Mouse (Mus musculus): ENCODE measurements around the gene Syt12. TPM values are rescaled to one million over a fixed set of nuclear protein-coding genes. Genes with fewer than 3 reads are reported as not detected.

Gene Syt12
- total and polyA plus RNA-seq, 2 experiments from 2014 or later = 7.0 to 12.2 TPM

- Histone ChIP-seq H3K9ac (replicated peaks; ENCODE audit: low read length, poor library complexity, severe bottlenecking) (no peak overlapping the region), H3K4me1 (ENCODE audit: insufficient read depth, low read length) (no peaks in the 10 kb centered on the region), H3K27ac (ENCODE audit: low read depth, low read length) (no peak overlapping the region), H3K36me3 (ENCODE audit: insufficient read depth, low read length) (no peaks in the 10 kb centered on the region), H3K4me3 (ENCODE audit: low read depth, low read length) (no peak overlapping the region), H3K9me3 (ENCODE audit: low read length) (no peaks in the 10 kb centered on the region), H3K4me2 (ENCODE audit: low read depth, low read length, poor library complexity, severe bottlenecking) (no peak overlapping the region), H3K27me3 (ENCODE audit: insufficient read depth, low read length) (no peaks in the 10 kb centered on the region)
- ATAC-seq (ENCODE audit: low FRiP score) (no peak), DNase-seq (ENCODE audit: low spot score) (no peak)
- WGBS = 91% methylated on average over 4 of the region's 4 CpGs
- no peak for TF ChIP-seq CTCF (IDR thresholded peaks at IDR 0.05)
Measured at GRCm38 (mm10) chr19:4430091-4430620, 47.1 kb downstream of the Syt12 start.

- ATAC-seq (ENCODE audit: low FRiP score) (no peak), DNase-seq (ENCODE audit: low spot score) (no peak)
- Histone ChIP-seq H3K9me3 (ENCODE audit: low read length) (no peaks in the 10 kb centered on the region), H3K9ac (replicated peaks; ENCODE audit: low read length, poor library complexity, severe bottlenecking) (no peak overlapping the region), H3K27me3 (ENCODE audit: insufficient read depth, low read length) (no peaks in the 10 kb centered on the region), H3K4me1 (ENCODE audit: insufficient read depth, low read length) (no peaks in the 10 kb centered on the region), H3K4me3 (ENCODE audit: low read depth, low read length) (no peak overlapping the region), H3K36me3 (ENCODE audit: insufficient read depth, low read length) (no peaks in the 10 kb centered on the region), H3K4me2 (ENCODE audit: low read depth, low read length, poor library complexity, severe bottlenecking) (no peak overlapping the region), H3K27ac (ENCODE audit: low read depth, low read length) (no peak overlapping the region)
- peak; percentile 46 for TF ChIP-seq CTCF (IDR thresholded peaks at IDR 0.05)
- WGBS = 75% methylated on average over 19 of the region's 19 CpGs
Measured at GRCm38 (mm10) chr19:4425610-4426366, 51.5 kb downstream of the Syt12 start.

GRCm38 (mm10) chr19:4423021-4423420 lies 54.2 kb downstream of the Syt12 start:
- Histone ChIP-seq H3K4me2 (ENCODE audit: low read depth, low read length, poor library complexity, severe bottlenecking) (no peak overlapping the region), H3K9ac (replicated peaks; ENCODE audit: low read length, poor library complexity, severe bottlenecking) (no peak overlapping the region), H3K4me3 (ENCODE audit: low read depth, low read length) (no peak overlapping the region), H3K36me3 (ENCODE audit: insufficient read depth, low read length) (no peaks in the 10 kb centered on the region), H3K4me1 (ENCODE audit: insufficient read depth, low read length) (no peaks in the 10 kb centered on the region), H3K27ac (ENCODE audit: low read depth, low read length) (no peak overlapping the region), H3K9me3 (ENCODE audit: low read length) (no peaks in the 10 kb centered on the region), H3K27me3 (ENCODE audit: insufficient read depth, low read length) (no peaks in the 10 kb centered on the region)
- DNase-seq (ENCODE audit: low spot score) = no peak
- ATAC-seq (ENCODE audit: low FRiP score) = no peak
- TF ChIP-seq CTCF (IDR thresholded peaks at IDR 0.05) = no peak
- WGBS = 70% methylated on average over 3 of the region's 3 CpGs

DNA sequence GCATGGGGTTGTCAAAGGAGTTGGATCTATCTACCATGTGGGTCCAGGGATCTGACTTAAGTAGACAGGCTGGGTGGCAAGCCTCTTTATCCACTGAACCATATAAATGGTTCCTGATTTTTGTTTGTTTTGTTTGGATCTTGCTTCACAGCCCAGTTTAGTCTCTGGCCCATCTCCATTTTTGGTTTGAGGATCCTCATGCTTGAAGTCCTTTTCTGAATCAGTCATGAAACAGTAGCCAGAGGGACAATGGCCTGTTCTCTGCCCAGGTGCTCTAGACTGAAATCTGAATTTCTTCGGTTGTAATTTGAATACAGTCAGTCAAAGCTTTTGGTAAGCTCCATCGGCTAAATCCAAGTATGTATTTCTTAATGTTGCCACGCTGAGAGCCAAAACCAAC lies 54.7 kb downstream of the Syt12 start:
- no peak overlapping the region for H3K9ac ChIP-seq (replicated peaks; ENCODE audit: low read length, poor library complexity, severe bottlenecking)
- ATAC-seq (ENCODE audit: low FRiP score) = no peak
- no peak overlapping the region for H3K27ac ChIP-seq (ENCODE audit: low read depth, low read length)

DNA sequence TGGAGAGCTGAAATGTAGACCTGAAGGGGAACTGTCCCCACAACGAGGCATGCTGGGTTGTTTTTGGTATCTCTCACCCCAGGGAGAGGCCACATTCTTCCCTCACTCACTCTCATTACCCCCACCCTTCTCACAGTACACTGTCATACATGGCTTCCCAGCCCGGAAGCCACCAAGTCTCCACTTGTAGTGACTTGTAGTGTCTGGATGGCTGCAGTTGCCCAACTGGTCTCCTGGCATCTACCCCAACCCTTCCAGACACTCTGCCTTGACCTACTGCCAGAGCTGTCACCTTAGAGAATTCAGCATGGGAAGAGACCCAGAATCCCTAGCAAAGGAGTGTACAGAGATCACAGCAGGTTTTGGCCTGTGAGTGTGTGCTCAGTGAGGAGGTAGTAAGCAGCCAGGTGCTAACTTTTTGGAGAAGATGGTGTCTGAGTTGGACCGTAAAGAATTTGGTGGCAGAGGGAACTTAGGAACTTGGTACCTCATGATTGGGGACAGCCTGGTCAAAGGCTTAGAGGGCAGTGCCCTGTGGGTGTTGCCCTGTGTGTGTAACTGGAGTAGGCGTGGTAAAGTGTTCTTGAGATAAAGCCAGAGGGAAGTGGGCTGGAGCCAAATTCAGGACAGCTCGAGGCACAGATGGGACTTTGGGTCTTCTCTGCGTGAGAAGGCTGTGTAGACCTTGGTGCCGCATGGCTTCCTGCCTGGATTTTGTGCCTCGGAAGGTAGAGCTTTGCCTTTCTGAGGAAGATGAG lies 56.9 kb downstream of the Syt12 start:
- H3K27ac ChIP-seq (ENCODE audit: low read depth, low read length) = no peak overlapping the region
- WGBS = 91% methylated on average over 8 of the region's 8 CpGs
- H3K9ac ChIP-seq (replicated peaks; ENCODE audit: low read length, poor library complexity, severe bottlenecking) = no peak overlapping the region
- no peak overlapping the region for H3K4me3 ChIP-seq (ENCODE audit: low read depth, low read length)
- no peak overlapping the region for H3K4me2 ChIP-seq (ENCODE audit: low read depth, low read length, poor library complexity, severe bottlenecking)
- no peaks in the 10 kb centered on the region for H3K4me1 ChIP-seq (ENCODE audit: insufficient read depth, low read length)
- no peak for ATAC-seq (ENCODE audit: low FRiP score)
- H3K36me3 ChIP-seq (ENCODE audit: insufficient read depth, low read length) = no peaks in the 10 kb centered on the region
- H3K27me3 ChIP-seq (ENCODE audit: insufficient read depth, low read length) = no peaks in the 10 kb centered on the region
- TF ChIP-seq CTCF (IDR thresholded peaks at IDR 0.05) = no peak
- DNase-seq (ENCODE audit: low spot score) = peak; percentile 56
- H3K9me3 ChIP-seq (ENCODE audit: low read length) = no peaks in the 10 kb centered on the region

More for the DNA sequence above, 54.7 kb downstream of the Syt12 start:
- no peaks in the 10 kb centered on the region for H3K27me3 ChIP-seq (ENCODE audit: insufficient read depth, low read length)
- no peaks in the 10 kb centered on the region for H3K9me3 ChIP-seq (ENCODE audit: low read length)
- DNase-seq (ENCODE audit: low spot score) = no peak
- no peaks in the 10 kb centered on the region for H3K36me3 ChIP-seq (ENCODE audit: insufficient read depth, low read length)
- H3K4me3 ChIP-seq (ENCODE audit: low read depth, low read length) = no peak overlapping the region
- no peak overlapping the region for H3K4me2 ChIP-seq (ENCODE audit: low read depth, low read length, poor library complexity, severe bottlenecking)
- no peaks in the 10 kb centered on the region for H3K4me1 ChIP-seq (ENCODE audit: insufficient read depth, low read length)
- WGBS = 90% methylated on average over 3 of the region's 3 CpGs
- no peak for TF ChIP-seq CTCF (IDR thresholded peaks at IDR 0.05)

GRCm38 (mm10) chr19:4419711-4420110 lies 57.5 kb downstream of the Syt12 start:
- no peaks in the 10 kb centered on the region for H3K27me3 ChIP-seq (ENCODE audit: insufficient read depth, low read length)
- no peak for TF ChIP-seq CTCF (IDR thresholded peaks at IDR 0.05)
- 95% methylated on average over 5 of the region's 5 CpGs for WGBS
- H3K36me3 ChIP-seq (ENCODE audit: insufficient read depth, low read length) = no peaks in the 10 kb centered on the region
- no peak overlapping the region for H3K9ac ChIP-seq (replicated peaks; ENCODE audit: low read length, poor library complexity, severe bottlenecking)
- no peak overlapping the region for H3K27ac ChIP-seq (ENCODE audit: low read depth, low read length)
- no peak overlapping the region for H3K4me3 ChIP-seq (ENCODE audit: low read depth, low read length)
- DNase-seq (ENCODE audit: low spot score) (no peak), ATAC-seq (ENCODE audit: low FRiP score) (no peak)
- no peaks in the 10 kb centered on the region for H3K4me1 ChIP-seq (ENCODE audit: insufficient read depth, low read length)
- H3K9me3 ChIP-seq (ENCODE audit: low read length) = no peaks in the 10 kb centered on the region
- no peak overlapping the region for H3K4me2 ChIP-seq (ENCODE audit: low read depth, low read length, poor library complexity, severe bottlenecking)

Measured in midbrain, postnatal 0 days (tissue).